Mouse (Mus musculus) midbrain, embryonic 16.5 days (tissue): Measurements from ENCODE around the gene Pkn3. TPM values are rescaled to one million over a fixed set of nuclear protein-coding genes. Genes with fewer than 3 reads are reported as not detected.
"Not testable (repeated sequence)": the region's sequence is repeated elsewhere in the genome, so short reads cannot be mapped to it uniquely, and the experiment has no call there.

Experiments
- ATAC-seq: fragments of 200-750 bp; cut with Nextera tagmentation; 2 replicates; pipeline ENCODE4 v1.8.0; 2017; ENCODE audit warnings: moderate TSS enrichment
- H3K27ac ChIP-seq: fragments of 300-500 bp; sonication (generic); 2 replicates; pipeline ENCODE4 v1.5.1; 2014; ENCODE audit warnings: mild to moderate bottlenecking, low read length, mixed read lengths
- H3K27me3 ChIP-seq: fragments of 300-500 bp; sonication (generic); 2 replicates; pipeline ENCODE4 v1.6.1; 2014; ENCODE audit warnings: low read depth, low read length, mixed read lengths; ENCODE audit not compliant: control insufficient read depth, insufficient read depth
- H3K36me3 ChIP-seq: fragments of 300-500 bp; sonication (generic); 2 replicates; pipeline ENCODE4 v1.6.1; 2014; ENCODE audit warnings: mild to moderate bottlenecking, low read length, moderate library complexity, mixed read lengths; ENCODE audit not compliant: control insufficient read depth, insufficient read depth
- H3K4me1 ChIP-seq: fragments of 300-500 bp; sonication (generic); 2 replicates; pipeline ENCODE4 v1.6.1; 2014; ENCODE audit warnings: mild to moderate bottlenecking, low read length, mixed read lengths; ENCODE audit not compliant: control insufficient read depth, insufficient read depth
- H3K4me2 ChIP-seq: fragments of 300-500 bp; sonication (generic); 2 replicates; pipeline ENCODE4 v1.6.1; 2014; ENCODE audit warnings: mild to moderate bottlenecking, low read length, mixed read lengths
- H3K4me3 ChIP-seq: fragments of 300-500 bp; sonication (generic); 2 replicates; pipeline ENCODE4 v1.5.1; 2014; ENCODE audit warnings: low read depth, mild to moderate bottlenecking, low read length, moderate library complexity, mixed read lengths
- H3K9ac ChIP-seq: fragments of 300-500 bp; sonication (generic); 2 replicates; pipeline ENCODE4 v1.6.1; 2014; ENCODE audit warnings: low read depth, low read length, mixed read lengths
- H3K9me3 ChIP-seq: fragments of 300-500 bp; sonication (generic); replicated peaks from 2 replicates; pipeline ENCODE4 v1.6.1; 2014; ENCODE audit warnings: mild to moderate bottlenecking, low read length, mixed read lengths; ENCODE audit not compliant: control insufficient read depth, poor library complexity, severe bottlenecking
- WGBS: fragments of 180-500 bp; shearing (Covaris S2); extraction: QIAGEN DNeasy Blood & Tissue Kit; methylation state at CpG from one replicate; pipeline ENCODE4 v1.1.7; 2014; 5-methylcytosine and 5-hydroxymethylcytosine counted together
- polyA plus RNA-seq: library from polyadenylated mRNA; unstranded; fragments of >200 nt; fragmentation: Nextera tagmentation; extraction: Ambion mirVana; gene quantifications from 2 replicates; pipeline ENCODE4 v1.2.1, GENCODE M21; 2015

Gene Pkn3
- polyA plus RNA-seq, 1 experiment from 2014 or later: 1.5 TPM

DNA sequence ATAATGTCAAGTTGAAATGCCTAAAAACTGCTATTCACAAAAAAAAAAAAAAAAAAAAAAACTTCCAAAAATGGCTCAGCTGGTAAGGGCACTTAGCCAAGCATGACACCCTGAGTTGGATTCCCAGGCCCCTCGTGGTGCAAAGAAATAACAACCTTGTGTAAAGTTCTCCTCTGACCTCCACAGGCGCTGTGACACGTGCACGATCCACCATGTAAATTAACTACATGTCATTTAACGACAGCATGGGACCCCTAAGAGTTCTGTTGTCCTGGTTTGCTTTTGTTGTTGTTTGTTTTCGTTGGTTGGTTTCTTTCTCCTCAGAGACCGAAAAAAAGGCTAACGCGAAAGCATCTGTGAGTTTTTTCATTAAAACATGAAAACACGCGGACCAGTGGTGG is 29.4 kb upstream of the Pkn3 start:
- Histone ChIP-seq H3K27me3 (no peaks in the 10 kb centered on the region), H3K4me2 (peak overlapping the region; percentile 62), H3K36me3 (no peaks in the 10 kb centered on the region), H3K27ac (peak overlapping the region; percentile 98), H3K9me3 (no peaks in the 10 kb centered on the region), H3K9ac (peak overlapping the region; percentile 75), H3K4me3 (peak overlapping the region; percentile 70), H3K4me1 (peaks cover 13% of the 10 kb centered on the region)
- no peak for ATAC-seq
- 58% methylated on average over 11 of the region's 11 CpGs for WGBS

DNA sequence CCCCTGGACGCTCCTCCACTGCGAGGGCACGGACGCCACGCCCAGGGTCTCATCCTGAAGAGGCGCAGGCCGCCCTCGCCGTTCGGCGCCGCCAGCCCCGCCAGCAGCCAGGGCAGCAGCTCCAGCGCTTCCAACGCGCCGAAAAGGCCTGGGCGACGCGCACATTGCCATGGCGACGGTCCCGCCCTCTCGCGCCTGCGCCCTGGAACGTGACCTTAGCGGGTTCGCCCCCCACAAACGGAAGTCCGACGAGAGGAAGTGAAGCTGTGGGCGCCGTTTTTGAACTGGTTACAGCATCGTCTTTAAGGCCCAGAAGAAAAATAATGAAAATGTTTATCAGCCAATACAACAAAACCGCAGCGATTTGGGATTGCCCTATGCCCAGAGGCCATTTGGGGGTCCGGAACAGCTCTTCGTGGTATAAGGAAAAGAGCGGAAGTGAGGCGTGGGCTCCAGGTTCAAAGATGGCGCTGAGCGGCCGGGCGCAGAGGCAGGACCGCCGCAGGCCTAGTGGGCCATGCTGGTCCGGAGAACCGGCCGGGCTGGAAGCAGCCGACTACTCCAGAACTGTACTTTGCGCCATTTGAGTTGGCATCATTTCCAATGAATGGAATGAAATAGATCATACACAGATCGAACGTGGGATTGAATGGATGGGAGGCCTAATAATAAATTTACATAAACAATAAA is 28.6 kb upstream of the Pkn3 start, which contains the start of gene Wdr34:
Gene Wdr34, minus strand, starts transcription at position 183 of the 690 bp plus-strand sequence.
- WGBS: 1% methylated on average over 49 of the region's 54 CpGs
- peak within 1 kb of the TSS; percentile 75 for H3K9ac ChIP-seq
- H3K4me3 ChIP-seq: peak within 1 kb of the TSS; percentile 70
- H3K9me3 ChIP-seq: no peaks in the 10 kb centered on the region
- H3K4me1 ChIP-seq: peaks cover 13% of the 10 kb centered on the region
- no peaks in the 10 kb centered on the region for H3K36me3 ChIP-seq
- H3K27me3 ChIP-seq: 0 out of 2 replicates have a peak, but pooled peaks cover under 1% of the 10 kb centered on the region
- peak within 1 kb of the TSS; percentile 98 for H3K27ac ChIP-seq
- ATAC-seq: peak; percentile 95
- peak within 1 kb of the TSS; percentile 62 for H3K4me2 ChIP-seq

DNA sequence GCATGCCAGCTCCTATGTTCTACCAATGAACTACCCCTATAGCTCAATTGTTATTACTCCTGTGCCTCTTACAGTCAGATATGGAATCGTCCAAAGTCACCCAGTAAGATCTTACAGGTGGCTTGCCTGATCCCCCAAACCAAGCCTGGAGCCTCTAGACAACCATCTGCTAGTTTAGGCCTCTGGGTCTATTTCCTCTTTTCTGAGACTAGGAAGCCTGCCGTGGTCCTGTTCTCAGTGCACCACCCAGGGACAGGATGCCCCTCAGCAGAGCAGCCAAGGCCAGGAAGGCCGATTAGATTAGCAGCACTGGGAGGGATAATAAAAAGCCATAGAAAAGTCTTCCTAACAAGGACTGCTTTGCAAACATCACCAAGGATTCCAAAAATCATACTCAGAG is 27.7 kb upstream of the Pkn3 start:
- Histone ChIP-seq H3K36me3 (no peaks in the 10 kb centered on the region), H3K27me3 (0 out of 2 replicates have a peak, but pooled peaks cover 2% of the 10 kb centered on the region), H3K9me3 (no peaks in the 10 kb centered on the region), H3K4me3 (no peak overlapping the region), H3K27ac (no peak overlapping the region; the same call in 1 of the 2 replicates), H3K9ac (no peak overlapping the region), H3K4me2 (no peak overlapping the region), H3K4me1 (peaks cover 13% of the 10 kb centered on the region)
- WGBS: 89% methylated on average over 3 of the region's 3 CpGs
- no peak for ATAC-seq

DNA sequence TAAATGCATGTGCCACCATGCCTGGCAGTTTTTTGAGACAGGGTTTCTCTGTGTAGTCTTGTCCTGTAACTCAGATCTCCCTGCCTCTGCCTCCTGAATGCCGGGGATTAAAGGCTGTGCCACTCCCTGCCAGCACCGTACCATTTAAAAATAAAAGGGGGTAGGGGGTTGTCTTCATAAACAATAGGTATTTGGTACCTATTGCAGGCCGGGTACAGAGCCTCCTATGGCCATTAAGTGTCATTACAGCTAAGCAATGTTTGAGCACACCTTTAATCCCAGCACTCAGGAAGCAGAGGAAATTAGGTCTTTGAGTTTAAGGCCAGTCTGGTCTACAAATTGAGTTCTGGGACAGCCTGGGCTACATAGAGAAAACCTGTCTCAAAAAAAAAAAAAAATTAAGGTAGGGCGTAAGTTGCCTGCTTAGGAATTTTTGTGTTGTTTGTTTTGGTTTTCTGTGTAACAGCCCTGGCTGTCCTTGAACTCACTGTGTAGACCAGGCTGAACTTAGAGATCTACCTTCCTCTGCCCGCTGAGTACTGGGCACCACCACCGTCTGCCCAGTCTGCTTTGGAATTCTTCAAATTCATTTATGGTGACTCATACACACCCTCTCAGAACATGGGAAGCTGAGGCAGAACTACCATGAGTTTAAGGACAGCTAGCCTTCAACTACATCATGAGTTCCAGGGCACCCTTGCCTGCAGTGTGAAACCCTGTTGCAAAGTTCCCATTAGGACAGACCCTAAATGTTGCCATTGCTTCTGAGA is 25.3 kb upstream of the Pkn3 start:
- H3K27me3 ChIP-seq: 0 out of 2 replicates have a peak, but pooled peaks cover 2% of the 10 kb centered on the region
- no peak for ATAC-seq
- H3K9me3 ChIP-seq: no peaks in the 10 kb centered on the region
- H3K36me3 ChIP-seq: no peaks in the 10 kb centered on the region
- no peak overlapping the region for H3K27ac ChIP-seq
- H3K4me3 ChIP-seq: no peak overlapping the region
- no peak overlapping the region for H3K9ac ChIP-seq
- H3K4me1 ChIP-seq: peaks cover 10% of the 10 kb centered on the region
- 44% methylated on average over 6 of the region's 6 CpGs for WGBS
- no peak overlapping the region for H3K4me2 ChIP-seq

DNA sequence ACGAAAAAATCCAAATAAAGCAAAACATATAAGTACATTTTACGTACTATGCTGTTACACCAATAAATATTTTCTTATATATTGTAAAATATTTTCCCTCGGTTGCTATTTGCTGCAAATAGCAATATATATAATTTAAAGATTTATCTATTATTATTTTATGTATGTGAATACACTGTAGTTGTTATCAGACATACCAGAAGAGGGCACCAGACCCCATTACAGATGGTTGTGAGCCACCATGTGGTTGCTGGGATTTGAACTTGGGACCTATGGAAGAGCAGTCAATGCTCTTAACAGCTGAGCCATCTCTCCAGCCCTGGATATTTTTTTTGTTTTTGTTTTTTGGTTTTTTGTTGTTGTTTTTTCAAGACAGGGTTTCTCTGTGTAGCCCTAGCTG is 22.2 kb upstream of the Pkn3 start:
- not testable (repeated sequence) for H3K4me3 ChIP-seq, ATAC-seq, H3K4me1 ChIP-seq, H3K9ac ChIP-seq, H3K27ac ChIP-seq, H3K4me2 ChIP-seq, H3K9me3 ChIP-seq, H3K36me3 ChIP-seq, H3K27me3 ChIP-seq
- 96% methylated on average over 3 of the region's 3 CpGs for WGBS

DNA sequence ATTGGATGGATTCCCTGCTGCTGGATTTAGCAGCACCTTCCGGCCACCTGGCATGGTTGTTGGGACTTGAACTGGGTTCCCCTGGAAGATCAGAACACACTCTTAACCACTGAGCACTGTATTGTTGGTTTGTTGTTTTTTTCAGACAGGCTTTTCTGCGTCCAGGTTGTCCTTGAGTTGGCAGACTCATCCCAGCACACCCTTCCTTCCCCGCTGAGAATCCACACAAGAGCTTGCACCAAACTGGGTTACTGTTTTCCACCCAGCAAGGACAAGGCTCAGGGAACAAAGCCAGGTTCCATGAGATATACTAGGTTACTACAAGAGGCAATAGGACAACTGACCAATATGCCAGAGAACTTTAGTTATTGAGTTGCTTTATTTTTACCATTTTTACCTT is 20.7 kb upstream of the Pkn3 start:
- Histone ChIP-seq H3K27ac (no peak overlapping the region), H3K4me3 (no peak overlapping the region), H3K9me3 (no peaks in the 10 kb centered on the region), H3K4me1 (peaks cover 5% of the 10 kb centered on the region), H3K36me3 (no peaks in the 10 kb centered on the region), H3K9ac (no peak overlapping the region), H3K27me3 (peaks cover 5% of the 10 kb centered on the region; the same call in 1 of the 2 replicates), H3K4me2 (no peak overlapping the region)
- WGBS: 84% methylated on average over 3 of the region's 3 CpGs
- ATAC-seq: no peak

DNA sequence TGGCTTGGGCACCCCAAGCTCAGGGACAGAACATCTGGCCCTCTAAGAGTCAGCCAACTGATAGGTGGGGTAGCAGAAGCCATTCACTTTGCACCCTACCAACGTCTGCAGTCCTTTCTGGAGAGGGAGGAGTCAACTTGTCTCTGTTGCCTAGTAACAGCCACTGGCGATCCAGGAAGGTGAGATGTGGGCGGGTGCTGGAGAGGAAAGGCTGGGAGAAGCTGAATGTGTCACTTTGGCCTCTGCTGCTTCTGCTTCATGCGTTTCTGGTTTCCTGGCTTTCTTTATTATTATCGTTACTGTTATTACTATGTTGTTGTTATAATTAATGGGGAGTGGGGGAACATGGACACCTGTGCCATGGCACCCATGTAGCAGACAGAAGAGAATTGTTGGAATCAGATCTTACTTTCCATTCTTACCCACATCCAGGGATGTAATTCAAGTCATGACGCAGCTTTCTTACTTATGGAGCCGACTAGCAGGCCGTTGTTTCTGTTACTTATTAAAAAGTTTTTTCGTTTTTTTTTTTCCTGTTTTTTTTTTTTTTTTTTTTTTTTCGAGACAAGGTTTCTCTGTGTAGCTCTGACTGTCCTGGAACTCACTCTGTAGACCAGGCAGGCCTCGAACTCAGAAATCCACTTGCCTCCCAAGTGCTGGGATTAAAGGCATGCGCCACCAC is 20.1 kb upstream of the Pkn3 start, which contains the start of gene Set:
Gene Set, plus strand, starts transcription at position 156 of the 682 bp plus-strand sequence.
- no peak within 1 kb of the TSS for H3K4me2 ChIP-seq
- 44% methylated on average over 12 of the region's 12 CpGs for WGBS
- H3K36me3 ChIP-seq: no peaks in the 10 kb centered on the region
- H3K9me3 ChIP-seq: no peaks in the 10 kb centered on the region
- peaks cover 8% of the 10 kb centered on the region for H3K4me1 ChIP-seq
- no peak within 1 kb of the TSS for H3K9ac ChIP-seq
- peaks cover 5% of the 10 kb centered on the region; the same call in 1 of the 2 replicates for H3K27me3 ChIP-seq
- ATAC-seq: 0 out of 2 replicates have a peak, but pooled peaks have one; percentile 45
- no peak within 1 kb of the TSS for H3K4me3 ChIP-seq
- no peak within 1 kb of the TSS for H3K27ac ChIP-seq

DNA sequence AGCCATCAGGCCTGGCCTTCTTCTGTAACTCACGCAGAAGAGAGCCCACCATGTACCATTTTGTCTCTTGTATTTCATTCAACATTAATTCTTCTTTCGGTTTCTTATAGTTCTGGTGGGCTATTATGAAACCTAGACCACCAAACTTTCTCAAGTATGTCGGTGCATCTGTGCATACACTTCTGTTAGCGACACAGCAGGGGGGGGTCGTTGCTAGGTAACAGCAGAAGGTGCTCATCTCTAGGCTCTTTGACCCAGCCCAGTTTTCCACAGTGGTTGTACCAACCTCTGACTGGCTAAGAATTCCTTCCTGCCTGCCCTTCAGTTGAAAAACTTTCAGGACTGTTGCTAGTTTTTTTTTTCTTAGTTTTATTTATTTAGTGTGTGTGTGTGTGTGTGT is 19.1 kb upstream of the Pkn3 start:
- WGBS: 26% methylated on average over 5 of the region's 5 CpGs
- peaks cover 5% of the 10 kb centered on the region; the same call in 1 of the 2 replicates for H3K27me3 ChIP-seq
- H3K4me2 ChIP-seq: no peak overlapping the region
- no peak overlapping the region for H3K4me3 ChIP-seq
- no peak overlapping the region for H3K27ac ChIP-seq
- no peak for ATAC-seq
- H3K9me3 ChIP-seq: no peaks in the 10 kb centered on the region
- peaks cover 16% of the 10 kb centered on the region for H3K4me1 ChIP-seq
- H3K9ac ChIP-seq: no peak overlapping the region
- H3K36me3 ChIP-seq: no peaks in the 10 kb centered on the region
